Mouse (Mus musculus) gastrocnemius, adult 18-20 months (tissue): ENCODE results near the gene Exosc3. TPM values are rescaled to one million over a fixed set of nuclear protein-coding genes. Genes with fewer than 3 reads are reported as not detected.
"Not testable (repeated sequence)": the region's sequence is repeated elsewhere in the genome, so short reads cannot be mapped to it uniquely, and the experiment has no call there.

Experiments used
- DNase-seq: peaks from one replicate; pipeline ENCODE4 v3.0.0; 2021; ENCODE audit warnings: low spot score
- long read RNA-seq, 2 experiments: library from polyadenylated mRNA; stranded (forward); transcript quantifications; one replicate each; pipeline ENCODE4 v2.0.0; 2021
- total RNA-seq, 2 experiments: library from RNA; stranded (reverse); gene quantifications; 2 replicates each; pipeline ENCODE4 v1.2.3; 2021

The Exosc3 gene
- total RNA-seq: 10 to 100 TPM; 11.5 to 12.3 TPM
- long read RNA-seq, experiment 1, transcript Exosc3-201 (4 exons, 1,077 nt): major isoform, 13 of 13 reads
- long read RNA-seq, experiment 1, partial matches to known transcripts: 0 of 13 reads
- long read RNA-seq, experiment 1, other reads (novel, unspliced or antisense): 0 of 13 reads
- long read RNA-seq, experiment 2, transcript Exosc3-201 (4 exons, 1,077 nt): major isoform, 8 of 13 reads
- long read RNA-seq, experiment 2, partial matches to known transcripts: 3 of 13 reads
- long read RNA-seq, experiment 2, other reads (novel, unspliced or antisense): 1 of 13 reads

- peak; percentile 20 for DNase-seq
These were observed at the start of gene Exosc3 for GRCm38 (mm10) chr4:45342286-45343155. Gene Exosc3 (minus strand): TSS chr4:45342732.

GRCm38 (mm10) chr4:45392099-45392498 is 49.6 kb upstream of the Exosc3 start:
- no peak for DNase-seq

DNA sequence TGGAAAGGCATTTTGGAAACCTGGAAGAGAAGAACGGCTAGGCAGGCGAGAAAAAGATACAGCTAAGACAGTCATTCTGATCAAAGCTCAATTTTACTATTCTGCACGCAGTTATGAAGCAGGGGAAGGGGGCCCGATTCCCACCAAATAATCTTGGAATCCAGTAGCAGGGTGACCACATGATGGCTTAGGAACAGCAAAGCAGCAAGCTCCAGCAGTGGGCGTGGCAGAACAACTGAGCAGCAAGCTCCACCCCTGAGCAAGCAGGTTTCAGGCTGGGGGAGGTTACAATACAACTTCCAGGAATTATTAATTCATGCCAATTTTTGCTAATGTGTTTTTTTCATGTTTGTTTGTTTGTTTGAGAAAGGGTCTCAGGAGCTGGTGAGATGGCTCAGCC is 44.8 kb upstream of the Exosc3 start:
- not testable (repeated sequence) for DNase-seq

DNA sequence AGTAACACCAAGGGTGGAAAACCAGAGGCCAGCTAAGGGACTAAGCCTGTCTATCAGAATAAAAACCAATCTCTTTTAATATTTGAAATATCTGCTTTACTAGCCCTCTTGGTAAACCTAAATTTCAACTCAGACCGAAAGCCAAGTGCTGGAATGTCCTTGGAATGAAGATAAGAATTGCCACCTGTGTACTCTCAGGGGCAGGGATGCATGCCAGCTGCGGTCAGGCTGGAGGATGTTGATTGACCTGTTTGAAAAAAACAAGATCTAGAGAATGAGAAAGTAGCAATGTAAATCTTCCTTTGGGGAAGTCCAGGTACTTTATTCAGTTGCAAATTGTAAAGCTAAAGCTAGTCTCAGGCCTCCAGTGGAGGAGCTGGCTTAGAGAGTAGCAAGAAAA is 39.6 kb upstream of the Exosc3 start:
- DNase-seq: not testable (repeated sequence)

GRCm38 (mm10) chr4:45380903-45381580 is 38.5 kb upstream of the Exosc3 start:
- not testable (repeated sequence) for DNase-seq

- peak; percentile 14 for DNase-seq
These were observed 34.0 kb upstream of the Exosc3 start for GRCm38 (mm10) chr4:45376573-45376972.

DNA sequence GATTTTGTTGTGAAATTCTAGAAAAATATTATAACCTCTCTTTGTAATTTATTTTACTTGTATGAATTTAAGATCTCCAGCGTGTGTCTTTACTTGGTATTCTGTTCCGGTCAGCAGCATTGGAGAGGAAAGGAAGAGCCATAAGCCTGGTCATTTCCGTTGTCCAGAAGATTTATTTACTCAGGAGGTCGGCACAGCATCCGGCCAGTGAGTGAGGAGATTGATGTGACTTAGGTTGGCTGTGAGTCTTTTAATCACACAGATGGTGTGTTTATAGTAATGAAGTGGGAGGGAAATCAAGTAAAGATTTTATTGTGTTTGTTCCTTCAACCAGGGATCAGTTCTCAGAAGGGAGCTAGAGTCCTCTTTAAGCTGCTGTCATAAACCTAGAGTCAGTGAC is 32.3 kb upstream of the Exosc3 start:
- DNase-seq: no peak

DNA sequence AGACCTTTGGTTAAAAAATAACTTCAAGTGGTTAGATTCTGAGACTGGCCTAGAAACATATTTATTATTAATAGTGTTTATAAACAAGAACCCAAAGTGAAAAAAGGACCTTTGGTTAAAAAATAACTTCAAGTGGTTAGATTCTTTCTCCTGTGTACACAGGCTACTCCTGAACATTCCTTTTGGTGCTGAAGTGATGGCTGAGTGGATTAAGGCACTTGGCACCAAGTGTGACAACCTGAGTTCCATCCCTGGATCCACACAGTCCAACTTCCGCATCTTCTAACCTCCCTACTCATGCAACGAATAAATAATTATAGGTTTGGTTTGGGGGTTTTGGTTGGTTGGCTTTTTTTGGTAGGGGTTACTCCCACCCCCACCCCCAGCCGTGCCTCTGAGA is 28.7 kb upstream of the Exosc3 start:
- no peak for DNase-seq

GRCm38 (mm10) chr4:45356653-45357052 is 14.1 kb upstream of the Exosc3 start:
- no peak for DNase-seq

- DNase-seq: peak; percentile 93
These were observed 773 bp downstream of the Exosc3 start, which contains the start of gene Dcaf10 for GRCm38 (mm10) chr4:45341669-45342249. Gene Dcaf10 (plus strand): TSS chr4:45342101.

- no peak for DNase-seq
These were observed 1.3 kb downstream of the Exosc3 start for GRCm38 (mm10) chr4:45341226-45341625.

DNA sequence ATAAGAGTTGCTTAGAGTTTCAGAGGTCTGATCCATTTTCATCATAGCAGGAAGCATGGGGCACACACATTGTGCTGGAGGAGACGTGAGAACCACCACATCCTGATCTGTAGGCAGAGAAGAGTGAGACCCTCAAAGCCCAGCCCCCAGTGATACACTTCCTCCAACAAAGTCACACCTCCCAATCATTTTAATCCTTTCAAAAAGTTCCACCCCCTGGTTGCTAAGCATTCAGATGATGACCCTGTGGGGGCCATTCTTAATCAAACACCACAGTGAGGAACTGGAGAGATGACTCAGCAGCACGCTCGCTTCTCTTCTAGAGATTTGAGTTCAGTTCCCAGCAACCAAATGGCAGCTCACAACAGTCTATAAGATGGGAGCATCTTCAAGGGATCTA is 10.1 kb downstream of the Exosc3 start:
- DNase-seq: no peak

GRCm38 (mm10) chr4:45331139-45331538 is 11.4 kb downstream of the Exosc3 start:
- DNase-seq: no peak

DNA sequence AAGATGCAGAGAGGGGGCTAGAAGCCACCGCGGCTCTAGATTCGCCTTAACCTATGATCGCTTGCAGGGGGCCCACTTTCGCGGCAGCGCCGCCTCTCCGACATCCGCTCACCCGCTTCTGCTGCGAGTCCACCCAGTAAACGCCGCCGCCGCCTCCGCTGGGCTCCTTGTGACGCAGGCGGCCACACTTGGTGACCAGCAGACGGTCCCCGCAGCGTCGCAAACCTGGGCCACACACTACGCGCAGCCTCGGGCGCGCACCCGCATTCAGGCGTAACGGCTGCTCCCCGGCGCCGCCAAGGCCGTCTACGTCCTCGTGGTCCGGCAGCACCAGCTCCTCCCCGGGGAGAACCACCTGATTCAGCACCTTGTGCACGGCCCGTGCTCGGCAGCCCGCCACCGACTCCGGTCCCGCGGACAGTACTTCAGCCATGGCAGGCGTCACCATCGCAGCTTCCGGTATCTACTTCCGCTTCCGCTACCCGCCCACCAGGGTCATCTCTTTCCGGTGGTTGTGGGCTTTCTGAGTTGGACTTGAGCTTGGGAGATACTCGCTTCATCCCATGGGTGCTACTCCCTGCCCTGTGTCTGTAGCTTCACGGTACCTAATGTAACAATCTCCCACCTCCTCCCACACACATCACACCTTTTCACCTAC is 22.2 kb downstream of the Exosc3 start:
- peak; percentile 88 for DNase-seq

GRCm38 (mm10) chr4:45311056-45311455 is 31.5 kb downstream of the Exosc3 start:
- DNase-seq: no peak

DNA sequence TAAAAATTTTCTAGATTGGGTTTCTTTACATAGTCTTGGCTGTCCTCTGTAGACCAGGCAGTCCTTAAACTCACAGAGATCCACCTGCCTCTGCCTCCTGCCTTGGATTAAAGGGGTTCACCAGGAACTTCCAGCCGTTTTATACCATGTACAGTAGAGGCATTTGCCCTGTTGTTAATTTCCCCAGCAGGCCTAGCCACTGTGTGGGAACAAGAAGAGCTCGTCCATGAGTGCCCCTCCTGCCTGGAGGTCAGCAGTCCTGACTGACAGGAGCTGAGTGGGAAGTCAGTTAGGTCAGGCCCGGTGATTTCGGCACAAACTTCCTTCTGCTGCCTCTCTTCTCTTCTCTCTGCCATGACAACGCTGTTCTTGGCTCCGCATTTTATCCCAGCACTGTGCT is 33.9 kb downstream of the Exosc3 start:
- DNase-seq: no peak

- no peak for DNase-seq
These were observed 34.5 kb downstream of the Exosc3 start for GRCm38 (mm10) chr4:45308046-45308445.

DNA sequence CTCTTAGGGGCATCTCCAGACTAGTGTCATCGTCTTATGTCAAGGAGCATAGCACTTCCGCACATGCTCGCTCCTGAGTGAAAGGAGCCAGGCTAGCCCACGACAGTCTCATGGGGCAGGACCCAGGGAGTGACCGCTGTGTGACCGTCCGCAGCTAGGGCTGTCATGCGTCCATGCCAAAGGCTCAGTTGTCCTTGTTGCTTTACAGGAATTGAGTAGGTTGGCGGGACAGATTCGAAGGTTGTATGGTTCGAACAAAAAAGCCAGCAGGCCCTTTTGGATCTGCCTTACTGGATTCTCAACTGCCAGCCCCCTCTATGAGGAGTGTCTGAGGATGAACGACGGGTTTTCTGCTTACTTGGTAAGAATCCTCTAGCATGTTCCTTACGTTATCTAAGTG is 37.0 kb downstream of the Exosc3 start:
- DNase-seq: no peak

GRCm38 (mm10) chr4:45296662-45297564 is 45.6 kb downstream of the Exosc3 start, which contains the start of gene Trmt10b:
Gene Trmt10b (plus strand): TSS chr4:45297127.
- DNase-seq: peak; percentile 77

DNA sequence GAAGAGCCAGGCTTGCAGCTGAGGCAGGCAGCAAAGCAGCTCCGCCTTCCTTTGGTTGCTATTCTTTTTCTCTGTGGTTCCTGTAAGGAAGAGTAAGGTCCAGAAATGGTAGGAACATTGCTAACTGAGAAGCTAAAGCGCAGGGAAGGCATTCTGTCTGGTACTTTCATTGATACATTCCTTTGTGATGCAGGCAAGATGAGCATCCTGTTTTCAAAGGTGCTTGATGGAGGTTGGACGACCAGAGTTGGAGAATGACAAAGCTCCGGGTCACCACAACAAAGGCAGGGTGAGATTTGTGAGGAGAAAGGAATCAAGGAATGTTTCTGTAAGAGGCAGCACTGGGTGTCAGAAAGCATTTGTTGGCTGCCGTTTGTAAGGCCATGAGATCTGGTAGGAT is 54.6 kb downstream of the Exosc3 start:
- no peak for DNase-seq
